Mouse (Mus musculus) c-Kit-positive CD71-negative TER-119-negative erythroid progenitor cells, embryonic 14.5 days (primary cell): ENCODE measurements at regions not wholly inside any gene's neighbourhood (a gene's known extent, or its start where the extent isn't known, plus 50 kb on each side); places are given as distances from the start of the nearest gene placed in this dataset.

ENCODE experiments used
- DNase-seq: peaks from one replicate; pipeline ENCODE4 v3.0.0-alpha.2; 2013; ENCODE audit warnings: low read depth

DNA sequence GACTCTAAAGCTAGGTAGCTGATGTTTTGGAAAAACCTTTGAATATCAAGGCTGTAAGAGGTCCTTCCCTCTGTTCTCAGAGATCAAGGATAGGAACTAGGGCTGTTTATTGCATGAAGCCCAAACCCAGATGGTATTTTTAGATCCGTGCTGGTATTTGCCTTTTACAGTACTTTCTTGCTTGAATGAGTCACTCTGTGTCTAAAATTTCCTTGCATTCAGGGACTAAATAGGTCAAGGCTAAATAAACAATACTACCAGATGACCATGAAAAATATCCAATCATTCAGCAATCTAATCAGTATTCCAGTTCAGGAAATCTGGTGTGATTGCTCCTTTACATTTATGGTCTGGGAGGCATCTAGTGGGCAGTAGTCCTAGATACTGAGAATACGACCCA, 243.6 kb downstream of the Btg1 start:
- no peak for DNase-seq

DNA sequence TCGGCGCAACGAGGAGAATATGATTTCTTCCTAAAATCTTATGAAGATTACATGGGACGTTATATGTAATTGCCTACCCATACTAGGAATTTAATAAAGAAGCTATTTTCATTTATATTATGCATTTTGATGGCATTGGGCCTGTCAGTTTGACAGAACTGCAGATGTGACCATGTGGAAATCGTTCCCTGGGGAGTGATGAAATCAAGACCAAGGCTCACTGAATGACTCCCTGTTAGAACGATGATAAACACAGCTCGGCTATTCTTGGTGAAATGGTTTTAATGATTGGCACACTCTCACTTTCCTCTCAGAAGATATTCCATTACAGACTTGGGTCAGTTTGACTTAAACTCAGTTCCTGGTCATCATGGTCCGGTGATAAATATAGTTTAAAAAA, 246.4 kb downstream of the Btg1 start:
- DNase-seq = no peak

DNA sequence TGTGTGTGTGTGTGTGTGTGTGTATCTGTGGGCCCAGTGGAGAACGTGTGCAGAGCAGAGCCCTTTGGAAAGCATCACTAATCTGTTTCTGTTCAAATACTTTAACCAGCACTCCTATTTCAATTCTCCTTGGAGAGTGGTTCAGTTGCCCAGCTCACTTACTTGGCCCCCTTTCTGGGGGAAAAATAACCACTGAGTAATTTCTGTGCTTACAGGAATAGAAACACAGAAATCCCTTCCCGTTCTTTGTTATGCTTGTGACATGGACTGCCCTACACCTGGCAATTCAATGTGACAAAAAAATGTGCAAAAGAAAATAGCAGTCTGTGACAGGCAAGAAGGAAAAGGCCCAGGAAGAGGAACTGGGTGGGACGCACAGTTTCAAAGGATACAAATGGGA, 249.7 kb downstream of the Btg1 start:
- DNase-seq = no peak

DNA sequence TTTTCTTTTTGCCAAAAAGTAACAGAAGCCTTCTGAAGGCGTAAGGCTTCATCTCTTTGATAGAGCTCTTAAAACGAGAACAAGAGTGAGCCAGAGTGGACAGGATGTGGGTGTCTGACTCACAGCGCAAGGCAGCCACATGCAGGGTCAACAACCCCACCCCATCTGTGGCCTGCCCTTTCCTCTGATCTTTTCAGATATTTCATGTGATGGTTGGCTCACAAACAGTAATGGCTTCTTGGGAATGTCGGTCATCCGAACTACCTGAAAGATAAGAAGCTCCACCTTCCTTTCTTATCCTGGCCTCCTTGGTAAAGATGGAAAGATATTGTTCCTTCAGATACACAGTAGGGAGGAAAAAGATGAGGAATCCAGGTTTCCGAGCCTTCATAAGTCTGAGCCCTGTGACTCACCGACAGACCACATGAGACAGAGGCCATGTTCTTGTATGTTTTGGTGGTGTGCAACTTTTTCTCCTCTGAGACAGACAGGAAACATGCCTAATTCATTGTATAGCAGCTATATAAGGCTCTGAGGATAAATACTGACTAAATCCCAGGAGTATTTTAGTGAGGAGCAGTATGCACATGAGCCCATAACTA, 254.9 kb downstream of the Btg1 start:
- DNase-seq = no peak

DNA sequence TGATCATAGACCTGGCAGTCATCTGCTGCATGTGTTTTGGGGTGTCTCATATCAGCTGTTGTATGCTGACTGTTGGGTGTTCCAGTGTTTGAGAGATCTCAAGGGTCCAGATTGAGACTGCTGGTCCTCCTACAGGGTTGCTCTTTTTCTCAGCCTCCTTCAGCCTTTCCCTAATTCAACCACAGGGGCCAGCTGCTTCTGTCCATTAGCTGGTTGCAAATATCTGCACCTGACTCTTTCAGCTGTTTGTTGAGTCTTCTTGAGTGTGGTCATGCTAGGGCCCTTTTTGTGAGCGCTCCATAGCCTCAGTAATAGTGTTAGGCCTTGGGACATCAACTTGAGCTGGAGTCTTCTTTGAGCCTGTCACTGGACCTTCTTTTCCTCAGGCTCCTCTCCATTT, 257.8 kb downstream of the Btg1 start:
- DNase-seq = no peak

DNA sequence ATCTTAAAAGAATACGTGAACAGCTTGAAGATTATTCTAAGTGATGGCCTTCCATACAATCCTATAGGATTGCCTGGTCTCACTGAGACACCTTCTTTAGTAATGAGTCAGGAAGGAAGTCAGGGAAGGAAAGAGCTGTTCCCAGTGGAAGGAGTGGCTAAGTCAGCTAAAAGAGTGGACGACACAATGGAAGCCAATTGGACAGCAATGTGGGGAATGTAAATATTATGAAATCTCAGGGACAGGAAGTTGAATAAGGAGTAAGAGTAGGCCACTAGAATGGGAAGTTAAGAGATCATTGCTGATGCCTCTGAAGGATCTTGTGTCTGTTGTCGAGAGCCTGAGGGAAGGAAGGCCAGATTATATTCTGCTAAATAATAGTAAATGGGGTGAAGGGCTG, 258.9 kb downstream of the Btg1 start:
- DNase-seq = no peak

DNA sequence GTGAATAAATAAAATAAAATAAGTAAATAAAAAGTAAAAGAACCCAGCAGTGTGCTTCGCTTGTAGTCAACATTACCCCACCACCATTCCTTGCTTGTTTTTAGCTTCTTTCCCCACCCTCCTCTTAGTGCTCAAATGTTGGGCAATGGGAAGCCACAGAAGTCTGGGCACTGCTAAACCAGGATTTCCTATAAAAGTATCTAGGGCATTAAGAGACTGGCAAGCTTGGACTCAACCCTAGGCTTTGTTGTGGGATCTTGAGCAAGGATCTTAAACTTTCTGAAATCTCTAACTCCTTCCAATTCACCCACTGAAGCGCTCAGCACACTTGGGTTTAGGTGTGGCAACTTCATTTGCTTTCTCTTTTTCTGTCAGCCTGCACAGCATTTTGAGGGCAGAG, 262.6 kb downstream of the Btg1 start:
- DNase-seq = no peak

DNA sequence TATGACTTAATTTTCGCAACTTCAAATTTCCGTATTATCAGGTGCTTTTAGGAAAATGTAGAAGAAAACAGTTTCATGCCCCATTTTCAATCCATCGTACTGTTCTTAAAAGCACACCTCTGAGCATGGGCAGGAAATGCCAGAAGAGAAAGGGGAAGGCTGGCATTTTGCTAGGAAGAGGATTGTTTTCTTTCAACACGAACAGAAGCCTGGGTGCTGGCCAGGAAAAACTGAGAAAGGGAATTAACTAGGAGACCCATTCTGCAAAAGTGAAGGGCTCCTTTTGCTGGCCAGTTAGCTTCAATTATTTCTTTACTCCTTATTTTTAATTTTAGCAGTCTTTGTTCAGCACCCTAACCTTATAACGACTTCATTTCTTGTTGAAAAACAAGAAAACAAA, 264.0 kb downstream of the Btg1 start:
- no peak for DNase-seq

DNA sequence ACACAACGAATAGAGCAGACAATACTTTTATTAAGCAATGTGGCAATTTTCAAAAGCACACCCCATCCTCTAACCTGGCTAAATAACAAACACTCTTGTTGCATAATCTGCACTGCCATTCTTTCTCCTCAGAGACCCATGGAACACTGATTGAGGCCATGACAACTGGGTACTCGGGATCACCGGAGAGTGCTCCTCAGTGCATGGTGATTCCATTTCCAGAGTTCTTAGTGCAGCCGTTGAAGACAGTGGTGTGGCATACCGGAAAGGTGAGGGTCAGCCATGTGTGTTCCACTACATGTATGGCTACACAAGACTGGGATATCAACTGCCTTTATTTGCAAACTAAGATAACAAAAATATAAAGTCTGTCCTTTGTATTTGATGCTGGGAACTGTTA, 264.4 kb downstream of the Btg1 start:
- DNase-seq = no peak

DNA sequence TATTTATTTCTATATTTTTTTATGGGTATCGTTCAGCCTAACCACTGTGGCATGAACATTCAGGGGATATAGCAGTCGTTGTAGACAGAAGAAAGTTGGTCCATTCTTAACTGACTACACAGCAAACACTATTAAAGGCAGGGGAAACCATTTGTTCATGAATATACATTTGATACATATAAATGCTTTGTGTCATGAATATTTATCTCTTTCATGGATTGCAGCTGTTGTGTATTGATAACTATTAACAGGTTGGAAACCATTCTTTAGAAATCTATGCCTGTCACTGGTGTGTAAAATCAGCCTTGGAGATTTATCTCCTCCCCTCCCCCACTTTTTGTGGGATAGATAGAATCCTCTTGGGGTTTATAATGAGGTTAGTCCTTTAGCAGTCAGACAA, 264.9 kb downstream of the Btg1 start:
- no peak for DNase-seq

DNA sequence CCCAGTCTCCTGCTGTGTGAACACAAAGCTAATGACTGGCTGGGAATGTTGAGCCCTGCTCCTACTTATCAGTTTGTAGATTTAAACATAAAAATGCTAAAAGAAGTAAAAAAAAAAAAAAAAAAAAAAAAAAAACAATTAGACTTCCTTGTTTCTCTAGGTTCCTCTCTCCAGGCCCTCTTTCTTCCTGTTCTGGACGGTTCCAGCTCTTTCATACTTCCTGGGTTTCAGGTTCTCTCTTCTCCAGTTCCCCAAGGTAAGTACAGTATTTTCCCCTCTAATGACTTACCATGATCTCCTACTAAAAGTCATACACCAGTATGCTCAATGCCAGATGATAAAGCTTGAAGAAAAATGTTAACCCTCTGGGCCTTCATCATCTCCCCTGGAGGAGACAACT, 284.3 kb downstream of the Btg1 start:
- no peak for DNase-seq

DNA sequence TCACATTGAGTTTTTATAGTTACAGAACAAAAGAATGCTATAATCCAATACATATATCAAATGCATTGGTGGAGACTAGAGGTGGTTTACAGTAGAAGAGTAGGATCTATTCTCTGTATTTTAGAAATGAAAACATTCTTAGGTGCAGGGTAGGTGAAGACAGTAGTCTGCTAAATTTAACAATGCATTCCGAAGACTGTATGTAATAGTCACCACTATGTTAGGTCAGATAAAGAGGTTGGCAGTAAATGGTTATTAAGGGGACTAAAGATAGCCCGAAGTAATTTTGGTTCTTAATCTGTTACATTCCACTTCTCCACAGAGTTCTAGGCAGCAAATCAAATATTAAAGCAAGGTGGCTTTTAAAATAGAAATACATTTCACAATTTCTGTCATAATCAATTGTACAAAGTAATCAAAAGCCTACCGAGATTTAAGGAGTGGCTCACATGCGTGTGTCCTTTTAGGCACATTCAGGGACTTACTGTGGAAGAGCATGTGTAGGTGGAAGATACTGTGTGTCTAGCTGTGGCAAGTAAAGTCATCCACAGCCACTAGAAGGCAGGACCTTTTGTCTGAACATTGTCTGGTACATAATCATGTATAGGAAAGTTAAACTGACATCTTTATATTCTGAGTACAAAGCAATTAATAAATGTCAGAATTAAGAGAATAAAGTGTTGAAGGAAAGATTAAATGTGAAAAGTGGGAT, 288.4 kb downstream of the Btg1 start:
- no peak for DNase-seq

DNA sequence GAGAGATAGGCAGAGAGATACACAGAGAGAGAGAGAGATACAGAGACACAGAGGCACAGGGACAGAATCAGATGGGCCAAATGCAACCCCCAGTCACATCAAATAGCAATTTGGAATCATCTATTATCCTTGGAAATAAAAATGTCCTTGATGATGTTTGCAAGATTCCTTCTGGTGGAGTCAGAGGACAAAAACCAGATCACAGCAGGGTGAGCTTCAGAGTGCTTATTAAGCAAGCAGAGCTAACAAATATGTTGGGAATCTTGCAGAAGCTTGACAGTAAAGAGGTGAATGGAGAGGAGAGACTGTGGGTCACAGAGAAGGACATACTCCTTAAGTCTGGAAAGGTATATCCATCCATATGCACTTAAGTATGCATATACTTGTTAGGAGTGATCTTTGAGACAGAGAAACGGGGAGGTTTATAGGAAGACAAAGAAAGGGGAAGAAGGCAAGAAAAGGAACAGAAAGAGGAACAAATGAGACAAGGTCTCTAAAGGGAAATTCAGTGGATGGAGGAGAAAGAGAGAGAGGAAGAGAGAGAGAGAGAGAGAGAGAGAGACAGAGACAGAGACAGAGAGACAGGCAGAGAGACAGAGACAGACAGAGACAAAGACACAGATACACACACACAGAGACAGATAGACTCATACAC, 293.0 kb downstream of the Btg1 start:
- no peak for DNase-seq

DNA sequence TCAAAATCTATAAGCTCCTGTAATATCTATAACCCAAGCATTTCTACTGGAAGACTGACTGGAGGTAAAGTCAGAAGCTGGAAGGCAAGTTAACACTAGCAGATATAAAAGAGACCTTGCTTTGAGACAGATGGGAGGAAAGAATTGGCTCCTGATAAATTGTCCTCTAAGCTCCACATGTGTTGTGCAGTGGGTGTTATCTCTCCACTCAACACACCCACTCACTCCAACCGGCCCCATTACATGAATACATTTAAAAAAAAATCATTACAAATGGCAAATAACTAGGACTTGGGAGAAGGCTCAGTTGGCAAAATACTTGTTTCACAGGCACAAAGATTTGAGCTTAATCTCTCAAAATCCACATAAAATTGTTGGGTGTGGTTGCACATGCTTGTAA, 304.4 kb downstream of the Btg1 start:
- no peak for DNase-seq

DNA sequence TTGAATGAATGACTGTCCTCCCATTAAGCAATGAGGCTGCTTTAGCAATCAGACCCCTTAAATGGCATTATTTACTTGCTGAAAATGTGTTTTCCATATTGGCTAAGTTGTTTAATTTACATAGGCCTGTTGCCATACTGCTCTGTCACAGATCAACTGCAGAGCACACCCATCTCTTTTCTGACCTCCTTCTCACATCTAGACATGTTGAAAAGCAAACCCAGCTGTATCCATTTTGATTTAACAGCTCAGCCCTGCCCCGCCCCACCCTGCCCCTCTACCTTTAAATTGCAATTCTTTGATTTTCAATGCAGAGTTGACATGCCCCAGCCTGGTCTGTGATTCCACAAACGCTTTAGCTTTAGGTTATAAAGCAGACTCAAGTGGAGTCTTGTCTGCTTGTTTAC, 307.5 kb downstream of the Btg1 start:
- no peak for DNase-seq

DNA sequence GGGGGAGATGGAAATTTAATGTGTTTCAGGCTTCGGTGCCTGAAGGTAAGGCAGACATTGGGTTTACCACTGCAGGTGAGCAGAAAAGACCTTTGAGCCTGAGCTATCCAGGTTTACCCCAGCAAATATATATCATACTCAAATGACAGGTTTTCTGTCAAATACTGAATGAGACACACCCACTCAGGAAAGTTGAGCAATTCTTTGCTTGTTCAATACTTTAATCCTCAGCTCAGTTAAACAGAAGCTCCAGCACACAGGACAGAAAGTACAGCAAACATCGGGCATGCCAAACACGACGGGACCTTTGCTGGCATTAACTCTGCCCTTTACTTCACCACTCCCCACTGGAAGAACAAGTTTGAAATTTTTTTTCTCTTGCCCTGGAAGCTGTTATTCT, 307.9 kb downstream of the Btg1 start:
- no peak for DNase-seq

DNA sequence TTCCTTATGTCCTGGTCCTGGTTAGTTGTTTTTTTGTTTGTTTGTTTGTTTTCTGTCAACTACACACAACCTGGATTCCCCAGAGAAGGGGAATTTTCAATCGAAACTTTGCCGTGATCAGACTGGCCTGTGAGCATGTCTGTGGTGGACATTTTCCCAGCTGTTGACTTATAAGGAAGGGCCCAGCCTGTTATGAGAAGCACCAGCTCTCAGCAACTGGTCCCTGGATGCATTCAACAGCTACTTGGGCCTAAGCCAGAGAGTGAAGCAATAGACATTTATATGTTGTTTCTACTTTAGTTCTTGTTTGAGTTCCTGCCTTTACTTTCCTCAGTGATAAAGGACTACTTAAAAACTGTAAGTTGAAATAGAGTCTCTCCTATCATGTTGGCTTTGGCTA, 309.0 kb downstream of the Btg1 start:
- DNase-seq = no peak

DNA sequence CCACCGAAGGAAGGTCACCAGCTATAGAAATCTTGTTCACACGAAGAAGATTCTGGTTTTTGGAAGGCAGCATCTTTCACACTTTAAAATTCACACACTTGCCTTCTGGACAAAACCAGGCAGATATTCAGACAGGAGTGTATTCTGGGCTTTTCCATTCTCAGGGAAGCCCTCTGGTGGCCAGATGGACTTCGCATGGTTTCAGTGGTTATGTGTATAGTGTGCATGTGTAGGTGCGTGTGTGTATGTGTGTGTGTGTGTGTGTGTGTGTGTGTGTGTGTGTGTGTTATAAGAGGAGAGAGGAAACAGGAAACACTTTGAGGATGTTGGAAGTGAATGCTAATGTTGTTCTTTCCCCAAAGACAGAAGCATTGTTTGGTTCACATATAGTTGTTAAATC, 317.9 kb downstream of the Btg1 start:
- no peak for DNase-seq

DNA sequence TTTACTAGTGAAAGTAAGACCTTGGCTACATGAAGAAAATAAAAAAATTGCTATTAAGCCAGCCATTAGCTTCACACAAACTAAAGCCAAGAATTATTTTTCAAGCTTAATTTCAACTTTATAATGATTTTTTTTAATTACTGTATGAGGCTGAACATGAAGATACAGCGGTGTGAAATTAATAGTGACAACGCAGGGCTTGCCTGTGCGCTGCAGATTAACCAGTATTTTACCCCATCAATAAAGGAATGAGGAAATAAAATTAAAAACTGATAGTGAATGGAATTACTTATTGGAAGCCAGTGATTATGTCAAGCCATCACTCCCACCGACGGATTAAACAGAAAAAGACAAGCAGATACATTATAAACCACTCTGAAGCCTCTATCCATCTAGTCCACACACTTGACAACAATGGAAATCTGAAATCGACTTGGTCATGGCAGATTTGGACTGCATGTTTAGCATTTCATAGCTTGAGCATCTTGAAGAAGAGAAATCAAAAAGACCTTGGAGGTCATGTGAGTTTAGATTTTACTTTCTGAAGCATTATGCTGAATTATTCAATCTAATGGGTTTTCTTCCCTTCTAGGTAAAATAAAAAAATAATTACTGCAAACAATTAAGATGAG, 324.2 kb downstream of the Btg1 start:
- DNase-seq = no peak

DNA sequence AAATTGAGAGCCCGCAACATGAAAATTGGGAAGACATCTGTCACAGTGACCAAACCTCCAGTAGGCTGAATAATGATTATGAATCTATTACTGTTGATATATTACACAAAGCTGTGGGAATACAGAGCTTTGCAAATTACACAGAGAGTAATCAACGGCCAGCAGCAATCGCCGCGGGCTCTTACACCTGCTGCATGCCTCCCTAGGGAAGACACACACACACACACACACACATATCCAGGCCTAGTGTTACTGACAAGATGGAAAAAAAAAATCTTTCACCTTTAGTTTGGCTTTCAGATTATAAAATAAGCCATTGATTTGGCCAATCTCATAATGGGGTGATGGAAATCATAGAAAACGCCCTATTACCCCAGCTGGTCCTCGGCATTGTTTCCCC, 327.4 kb downstream of the Btg1 start:
- DNase-seq = no peak

DNA sequence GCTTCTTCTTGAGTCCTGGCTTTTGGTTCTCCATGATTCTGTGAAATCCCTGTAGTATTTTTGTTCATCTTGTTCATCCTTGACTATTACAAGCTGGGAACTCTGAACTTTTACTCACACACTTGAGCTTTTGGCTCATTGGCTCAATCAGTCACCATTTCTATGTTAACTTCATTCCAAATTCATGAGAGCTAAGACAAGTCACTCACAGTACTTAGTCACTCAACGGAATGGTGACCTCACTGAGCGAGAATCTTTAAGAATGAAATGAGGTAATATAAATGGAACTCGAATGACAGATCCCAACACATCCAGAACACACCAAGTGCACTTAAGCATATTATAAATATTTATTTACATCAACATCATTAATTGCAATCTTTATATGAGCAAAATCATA, 331.2 kb downstream of the Btg1 start:
- DNase-seq = no peak

DNA sequence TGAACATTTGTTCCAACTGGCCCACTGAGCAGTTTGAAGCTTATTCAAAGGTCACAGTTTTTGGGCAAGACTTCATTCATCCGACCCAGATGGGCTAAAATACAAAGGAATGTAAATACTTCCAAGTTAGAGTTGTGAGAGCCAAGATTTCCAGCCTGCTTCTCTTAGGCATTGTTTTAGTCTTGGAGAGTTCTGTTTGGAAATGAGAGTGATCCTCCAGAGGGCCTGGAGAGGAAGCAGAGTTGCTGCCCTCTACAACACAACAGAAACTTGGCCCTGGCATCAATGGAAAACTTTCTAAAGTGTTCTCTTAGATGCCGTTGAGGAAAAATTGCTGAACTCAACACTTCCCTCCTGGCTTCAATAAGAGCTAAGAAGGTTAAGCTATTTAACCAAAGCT, 332.1 kb downstream of the Btg1 start:
- no peak for DNase-seq

DNA sequence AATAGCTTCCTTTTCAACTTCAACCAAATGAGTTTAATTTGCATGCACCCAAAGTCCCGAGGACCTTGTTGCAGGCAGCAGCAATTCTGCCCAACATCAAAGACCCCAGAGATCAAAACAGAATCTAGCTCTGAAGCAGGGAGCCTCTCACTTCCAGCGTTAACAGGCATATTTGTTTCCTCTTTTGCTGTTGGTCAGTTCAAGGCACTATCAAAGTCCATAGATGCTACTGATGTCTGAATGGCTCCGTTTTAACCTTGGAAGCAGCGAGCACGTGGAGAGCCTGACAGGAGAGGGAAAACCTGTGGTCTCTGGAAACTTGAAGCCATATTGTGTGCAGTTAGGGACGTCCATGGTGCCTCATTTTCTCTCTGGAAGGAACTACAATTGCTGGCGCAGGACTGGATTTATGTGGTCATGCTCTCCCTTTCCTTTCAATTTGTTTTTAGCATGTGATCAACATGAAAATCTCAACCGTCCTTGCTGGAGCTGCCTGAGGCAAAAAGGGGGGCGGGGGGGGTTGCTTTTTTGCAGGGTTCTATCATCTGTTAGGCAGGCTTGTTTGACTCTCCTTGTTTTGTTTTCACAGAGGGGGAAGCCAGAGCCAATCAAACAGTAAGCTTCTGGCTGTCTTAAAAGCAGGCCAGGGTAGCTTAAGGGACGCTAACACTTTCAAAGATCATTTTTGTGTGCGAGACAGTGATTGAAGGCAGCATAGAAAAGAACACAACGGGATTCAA, 338.4 kb downstream of the Btg1 start:
- DNase-seq = no peak
